Mouse (Mus musculus): ENCODE data around the gene Fn1.

Fn1 gene

GRCm38 (mm10) chr1:71652551-71653399, at the start of gene Fn1:
TSS of gene Fn1 (minus strand) at chr1:71653200.
- DNase-seq (ENCODE audit: extremely low read depth, low read depth, low spot score): no peak

GRCm38 (mm10) chr1:71696093-71696492, 43.1 kb upstream of the Fn1 start:
- DNase-seq (ENCODE audit: extremely low read depth, low read depth, low spot score): no peak

GRCm38 (mm10) chr1:71691472-71692277, 38.7 kb upstream of the Fn1 start:
- no peak for DNase-seq (ENCODE audit: extremely low read depth, low read depth, low spot score)

GRCm38 (mm10) chr1:71688926-71689303, 35.9 kb upstream of the Fn1 start:
- no peak for DNase-seq (ENCODE audit: extremely low read depth, low read depth, low spot score)

GRCm38 (mm10) chr1:71688272-71688925, 35.4 kb upstream of the Fn1 start:
- no peak for DNase-seq (ENCODE audit: extremely low read depth, low read depth, low spot score)

GRCm38 (mm10) chr1:71686791-71687190, 33.8 kb upstream of the Fn1 start:
- no peak for DNase-seq (ENCODE audit: extremely low read depth, low read depth, low spot score)

- DNase-seq (ENCODE audit: extremely low read depth, low read depth, low spot score): no peak
Measured at GRCm38 (mm10) chr1:71683736-71684135, 30.7 kb upstream of the Fn1 start.

GRCm38 (mm10) chr1:71682194-71682715, 29.3 kb upstream of the Fn1 start:
- no peak for DNase-seq (ENCODE audit: extremely low read depth, low read depth, low spot score)

GRCm38 (mm10) chr1:71681306-71681705, 28.3 kb upstream of the Fn1 start:
- DNase-seq (ENCODE audit: extremely low read depth, low read depth, low spot score): no peak

GRCm38 (mm10) chr1:71680046-71680672, 27.2 kb upstream of the Fn1 start:
- no peak for DNase-seq (ENCODE audit: extremely low read depth, low read depth, low spot score)

- DNase-seq (ENCODE audit: extremely low read depth, low read depth, low spot score): no peak
Measured at GRCm38 (mm10) chr1:71675420-71675819, 22.4 kb upstream of the Fn1 start.

GRCm38 (mm10) chr1:71674274-71674673, 21.3 kb upstream of the Fn1 start:
- no peak for DNase-seq (ENCODE audit: extremely low read depth, low read depth, low spot score)

- DNase-seq (ENCODE audit: extremely low read depth, low read depth, low spot score): no peak
Measured at GRCm38 (mm10) chr1:71673398-71673910, 20.5 kb upstream of the Fn1 start.

- DNase-seq (ENCODE audit: extremely low read depth, low read depth, low spot score): no peak
Measured at GRCm38 (mm10) chr1:71672346-71672745, 19.3 kb upstream of the Fn1 start.

- DNase-seq (ENCODE audit: extremely low read depth, low read depth, low spot score): no peak
Measured at GRCm38 (mm10) chr1:71663242-71663641, 10.2 kb upstream of the Fn1 start.

- no peak for DNase-seq (ENCODE audit: extremely low read depth, low read depth, low spot score)
Measured at GRCm38 (mm10) chr1:71658632-71659031, 5.6 kb upstream of the Fn1 start.

GRCm38 (mm10) chr1:71656309-71656708, 3.3 kb upstream of the Fn1 start:
- no peak for DNase-seq (ENCODE audit: extremely low read depth, low read depth, low spot score)

GRCm38 (mm10) chr1:71654221-71654620, 1.2 kb upstream of the Fn1 start:
- no peak for DNase-seq (ENCODE audit: extremely low read depth, low read depth, low spot score)

GRCm38 (mm10) chr1:71653400-71654159, 580 bp upstream of the Fn1 start:
- no peak for DNase-seq (ENCODE audit: extremely low read depth, low read depth, low spot score)

- DNase-seq (ENCODE audit: extremely low read depth, low read depth, low spot score): no peak
Measured at GRCm38 (mm10) chr1:71651828-71652227, 1.2 kb downstream of the Fn1 start.

Data from fat pad, adult 2 months (tissue).